Mouse (Mus musculus): Measurements from ENCODE around the gene Gas2l2.

Gene Gas2l2

DNA sequence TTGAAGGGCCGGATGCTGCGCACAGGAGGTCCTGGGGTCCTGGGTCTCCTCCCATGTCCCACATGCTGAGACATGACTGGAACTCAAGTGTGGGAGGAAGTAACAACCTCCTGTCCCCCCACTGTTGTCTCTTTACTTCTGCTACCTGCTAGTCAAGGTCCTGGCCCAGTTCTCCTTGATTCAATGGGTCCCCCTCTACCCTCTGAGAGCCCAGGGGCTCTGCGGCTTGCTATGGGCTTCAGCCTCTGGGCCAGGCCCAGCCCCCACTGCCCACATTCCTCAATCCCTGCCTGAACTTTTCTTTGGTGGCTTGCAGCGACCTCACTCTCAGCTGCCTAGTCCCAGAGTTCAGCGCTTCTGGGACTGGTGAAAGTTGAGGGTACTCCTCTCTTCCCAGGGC, at the start of gene Gas2l2:
TSS of gene Gas2l2 (minus strand) at position 101 of the 400 bp plus-strand sequence.
- DNase-seq = no peak

DNA sequence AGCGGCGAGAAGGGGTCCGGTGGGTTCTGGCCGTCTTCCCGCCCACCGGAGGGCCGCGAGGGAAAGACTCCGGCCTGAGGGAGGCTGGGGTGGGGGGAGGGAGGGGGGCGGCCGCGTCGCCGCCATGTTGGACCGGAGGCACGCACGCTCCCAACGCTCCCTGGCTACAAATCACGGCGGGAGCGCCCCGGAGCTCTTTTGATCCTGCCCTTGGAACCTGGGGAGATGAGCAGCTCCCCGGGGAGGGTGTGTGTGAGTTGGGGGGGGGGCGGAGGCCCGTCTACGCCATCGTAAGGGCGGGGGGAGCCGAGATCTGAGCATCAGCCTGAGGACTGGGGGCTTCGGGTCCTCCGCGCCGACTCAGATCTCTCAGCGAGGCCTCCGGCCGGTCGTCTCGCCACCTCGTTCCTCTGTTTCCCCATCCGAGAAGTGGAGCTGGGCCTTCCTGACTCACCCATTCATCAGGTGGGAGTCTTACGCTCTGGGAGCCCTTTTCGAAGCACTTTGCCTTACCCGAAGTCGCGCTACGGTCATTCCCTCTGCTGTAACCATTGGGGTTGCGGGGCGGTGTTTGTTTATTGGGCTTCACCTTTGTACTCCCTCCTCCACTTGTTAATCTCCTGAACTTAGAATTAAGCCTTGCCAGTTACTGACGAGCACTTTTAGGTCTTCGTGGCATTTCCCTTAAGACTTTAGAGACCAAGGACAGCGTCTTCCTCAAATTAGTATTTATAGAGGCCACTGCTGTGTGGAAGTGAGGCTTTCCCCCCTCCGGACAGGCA, 44.2 kb upstream of the Gas2l2 start:
- DNase-seq = no peak

DNA sequence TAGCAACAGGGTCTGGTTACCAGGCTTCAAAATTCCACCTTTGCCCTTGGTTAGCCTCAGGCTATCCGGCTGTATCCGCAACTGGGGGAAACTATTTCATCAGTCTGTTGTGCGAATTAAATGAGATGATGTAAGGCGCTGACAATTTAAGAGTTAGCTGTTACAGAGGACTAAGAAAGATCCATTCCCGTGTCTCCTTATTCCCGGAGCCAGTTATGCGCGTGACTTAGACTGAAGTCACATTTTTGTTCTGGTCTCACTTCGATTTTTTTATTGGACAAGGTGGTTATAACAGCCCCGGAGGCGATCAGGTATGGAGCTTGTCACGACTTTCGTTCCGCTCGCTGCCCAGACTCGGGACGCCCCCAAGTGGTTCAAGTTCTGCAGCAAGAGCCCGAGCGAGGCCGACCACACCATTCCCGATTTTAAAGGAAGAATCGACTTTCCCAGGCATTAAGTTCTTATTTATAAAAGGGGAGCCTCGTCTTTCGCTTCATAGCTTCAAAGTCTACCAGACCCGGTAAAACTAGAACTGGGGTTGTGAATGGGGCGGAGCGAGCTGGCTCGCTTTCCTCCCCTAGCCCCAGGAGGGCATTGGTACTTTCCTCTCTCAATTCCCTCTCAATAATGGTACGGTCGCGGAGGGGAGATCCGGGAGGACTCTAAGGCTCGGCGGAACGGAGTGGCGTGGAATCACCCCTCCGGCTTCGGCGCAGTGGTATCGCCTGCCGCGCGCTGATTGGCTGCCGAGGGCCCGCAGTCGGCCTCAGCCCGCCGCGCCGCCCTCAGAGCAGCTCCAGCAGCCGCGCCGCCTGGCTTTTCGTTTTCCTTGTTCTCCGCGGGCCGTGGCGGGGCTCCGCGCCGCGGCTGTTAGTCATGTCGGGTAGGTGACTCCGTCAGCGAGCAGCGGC, 43.3 kb upstream of the Gas2l2 start, which contains the start of gene Taf15:
TSS of gene Taf15 (plus strand) at position 763 of the 911 bp plus-strand sequence.
- peak; percentile 99 for DNase-seq

DNA sequence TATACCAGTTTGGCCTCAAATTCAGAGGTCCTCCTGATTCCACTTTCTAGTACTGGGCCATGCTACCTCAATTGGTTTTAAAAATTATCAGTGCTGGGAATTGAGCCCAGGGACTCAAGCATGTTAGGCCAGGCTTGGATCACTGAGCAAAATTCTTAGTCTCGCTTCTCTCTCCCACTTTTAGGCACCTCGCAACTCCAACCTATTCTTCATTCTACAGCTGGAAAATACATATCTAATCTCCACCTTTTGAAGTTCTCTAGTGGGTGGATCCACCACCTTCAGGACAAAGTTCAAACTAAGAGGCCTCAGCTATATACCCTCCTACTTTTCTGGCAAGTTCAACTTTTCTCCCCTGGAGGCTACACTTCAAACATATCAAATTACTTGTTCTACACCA, 42.5 kb upstream of the Gas2l2 start:
- DNase-seq = no peak

DNA sequence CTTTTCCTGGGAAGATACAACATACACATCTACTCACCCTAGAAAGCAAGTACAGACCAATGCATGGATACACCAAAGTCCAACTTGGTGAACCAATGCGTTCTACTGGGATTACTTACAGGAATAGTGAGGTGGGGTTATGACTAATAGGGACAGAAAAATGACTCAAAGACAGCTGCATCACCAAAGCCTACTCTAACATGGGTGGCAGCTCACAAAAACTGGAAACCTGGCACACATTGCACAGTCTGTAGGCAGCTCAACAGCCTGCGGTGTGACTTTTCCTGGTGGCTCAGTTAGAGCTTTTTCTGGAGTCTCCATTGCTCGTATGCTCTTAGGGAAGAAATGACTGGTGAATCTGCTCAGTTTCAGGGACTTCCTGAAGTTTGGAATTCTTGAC, 39.5 kb upstream of the Gas2l2 start:
- no peak for DNase-seq

DNA sequence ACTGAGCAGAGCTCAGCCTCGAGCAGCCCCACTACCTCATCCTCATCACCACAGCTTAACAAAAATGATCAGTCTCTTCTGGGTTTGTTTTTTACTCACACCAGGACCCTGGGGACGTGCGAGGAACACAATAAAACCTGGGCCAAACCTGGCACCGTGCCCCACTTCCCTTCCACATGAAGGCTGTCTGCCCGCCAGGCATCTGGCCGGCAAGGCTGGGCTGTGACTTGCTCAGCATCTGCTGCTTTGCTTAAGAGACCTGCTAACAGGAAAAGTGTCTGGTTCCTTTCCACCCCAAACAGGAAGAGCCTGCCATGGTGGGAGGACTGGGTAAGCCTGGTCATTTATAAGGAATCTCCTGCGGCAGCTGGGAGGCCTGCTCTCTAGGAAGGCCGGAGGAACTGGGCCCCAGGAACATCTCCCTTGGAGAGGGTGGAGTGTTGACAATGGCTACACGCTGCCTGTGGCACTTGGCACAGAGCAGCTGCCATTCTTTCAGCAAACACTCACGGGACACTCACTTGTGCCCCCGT, 37.9 kb upstream of the Gas2l2 start:
- DNase-seq = peak; percentile 25 to 44

DNA sequence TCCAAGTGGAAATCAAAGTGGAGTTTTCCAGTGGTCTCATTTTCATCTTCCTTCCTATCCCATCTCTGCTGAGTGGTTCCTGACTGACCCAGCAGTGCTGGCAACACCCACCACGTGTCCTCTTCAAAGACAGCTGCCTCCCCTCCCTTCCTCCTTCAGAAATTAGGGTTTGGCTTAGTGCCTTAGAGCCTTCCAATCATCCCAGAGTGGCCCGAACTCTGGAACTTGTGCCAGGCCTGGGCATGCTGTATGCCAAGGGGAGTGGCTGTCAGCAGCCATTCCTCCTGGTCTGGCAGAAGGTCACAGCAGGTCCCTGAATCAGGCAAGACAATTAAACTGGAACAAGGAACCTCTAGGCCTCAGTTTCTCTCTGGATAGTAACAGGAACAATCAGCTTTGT, 36.7 kb upstream of the Gas2l2 start:
- DNase-seq = peak; percentile 78 to 89

DNA sequence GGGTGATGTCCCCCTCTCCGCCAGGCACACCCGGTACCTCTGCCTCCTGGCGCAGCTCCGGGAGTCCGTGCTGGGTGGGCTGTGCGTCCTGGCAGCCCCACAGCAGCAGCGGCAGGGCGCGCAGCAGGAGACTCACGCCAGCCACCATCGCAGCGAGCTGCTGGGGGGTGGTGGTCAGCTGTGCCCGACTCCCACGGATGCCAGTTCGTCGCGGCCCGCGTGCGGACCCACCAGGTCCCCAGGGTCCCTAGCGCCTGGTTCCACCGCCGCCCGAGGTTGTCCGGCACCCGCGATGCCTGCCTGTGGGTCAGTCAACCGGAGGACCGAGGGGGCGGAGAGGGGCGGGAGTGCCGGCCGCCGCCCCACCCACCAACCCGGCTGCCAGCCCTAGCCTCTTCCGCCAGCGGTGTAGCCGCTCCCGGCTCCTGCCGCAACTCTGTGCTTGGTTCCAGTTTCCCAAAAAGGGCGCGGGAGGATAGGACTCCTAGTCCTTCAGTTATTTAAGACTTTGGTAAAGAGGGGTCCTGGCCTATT, 33.5 kb upstream of the Gas2l2 start, which contains the start of gene Mmp28:
TSS of gene Mmp28 (minus strand) at position 361 of the 534 bp plus-strand sequence.
- DNase-seq = peak; percentile 34 to 56

DNA sequence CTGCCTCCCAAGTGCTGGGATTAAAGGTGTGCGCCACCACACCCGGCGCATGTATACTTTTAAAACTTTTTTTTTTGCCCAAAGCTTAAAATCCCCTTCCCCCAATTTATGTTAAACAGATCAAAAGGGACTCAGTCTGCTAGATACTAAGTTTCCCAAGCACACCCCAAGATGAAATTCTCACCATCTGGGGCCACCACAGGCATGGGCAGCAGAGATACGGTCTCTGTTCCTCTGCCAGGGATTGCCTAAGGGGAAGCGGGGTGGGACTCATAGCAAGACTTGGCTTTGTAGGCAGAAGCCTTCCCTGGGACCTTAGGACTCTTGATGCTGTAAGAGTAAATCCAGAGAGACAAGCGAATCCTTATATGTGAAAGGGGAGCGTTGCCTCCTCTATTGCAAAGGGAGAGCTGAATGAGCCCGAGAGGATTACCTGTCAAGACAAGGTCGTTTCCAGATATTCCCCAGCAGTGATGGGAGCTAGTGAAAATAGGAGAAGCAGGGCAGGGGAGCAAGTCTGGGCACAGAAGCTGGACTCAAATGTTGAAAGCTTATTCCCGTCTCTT, 32.3 kb upstream of the Gas2l2 start:
- DNase-seq = no peak

DNA sequence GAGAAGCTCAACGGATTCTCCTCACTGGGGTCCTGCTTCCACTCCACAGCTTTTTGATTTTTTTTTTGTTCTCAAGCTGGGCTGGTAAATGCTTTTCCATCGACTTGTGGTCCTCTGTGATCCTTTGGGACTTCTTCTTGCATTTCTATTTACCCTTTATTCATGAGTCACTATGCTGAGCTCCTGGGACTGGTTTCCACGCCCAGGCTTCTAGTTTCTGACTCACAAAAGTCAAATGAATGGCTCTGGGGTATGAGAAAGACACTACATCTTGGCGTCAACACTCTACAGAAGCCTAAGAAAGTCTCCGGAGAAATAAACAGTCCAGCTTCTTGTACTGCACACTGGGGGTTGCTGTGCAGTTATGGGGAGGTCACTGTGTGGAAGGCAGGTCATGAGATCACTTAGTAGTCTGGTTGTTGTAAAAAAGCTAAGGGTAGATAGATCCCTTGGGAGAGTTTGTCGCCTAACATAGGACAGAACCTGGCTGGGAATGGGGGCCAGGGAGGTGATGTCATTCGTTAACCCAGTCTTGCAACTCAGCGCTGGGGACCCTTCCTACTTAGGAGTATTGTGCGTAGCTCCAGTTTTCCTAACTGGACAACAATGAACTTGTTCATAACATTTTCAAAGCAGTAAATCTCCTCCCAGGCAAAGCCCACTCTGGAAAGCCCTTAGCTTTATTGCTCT, 28.8 kb upstream of the Gas2l2 start:
- DNase-seq = no peak

DNA sequence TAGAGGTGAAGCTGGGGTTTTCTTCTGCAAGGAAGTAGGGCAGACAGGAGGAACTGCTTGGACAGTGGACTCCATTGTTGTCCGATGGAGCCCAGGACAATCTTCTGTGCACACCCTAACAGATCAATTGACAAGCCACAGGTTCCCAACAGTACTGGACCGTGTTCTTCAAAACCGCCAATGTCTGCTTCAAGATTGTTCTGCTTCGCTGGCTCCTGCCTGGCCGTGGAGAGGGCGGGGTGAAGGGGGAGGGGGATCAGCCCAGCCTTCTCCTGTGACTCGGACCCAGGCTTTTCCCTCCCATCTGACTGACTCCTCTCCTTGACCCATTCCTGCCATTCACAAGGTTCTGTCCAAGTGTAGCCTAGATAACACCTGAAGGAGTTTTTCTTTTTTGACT, 28.0 kb upstream of the Gas2l2 start:
- no peak for DNase-seq

DNA sequence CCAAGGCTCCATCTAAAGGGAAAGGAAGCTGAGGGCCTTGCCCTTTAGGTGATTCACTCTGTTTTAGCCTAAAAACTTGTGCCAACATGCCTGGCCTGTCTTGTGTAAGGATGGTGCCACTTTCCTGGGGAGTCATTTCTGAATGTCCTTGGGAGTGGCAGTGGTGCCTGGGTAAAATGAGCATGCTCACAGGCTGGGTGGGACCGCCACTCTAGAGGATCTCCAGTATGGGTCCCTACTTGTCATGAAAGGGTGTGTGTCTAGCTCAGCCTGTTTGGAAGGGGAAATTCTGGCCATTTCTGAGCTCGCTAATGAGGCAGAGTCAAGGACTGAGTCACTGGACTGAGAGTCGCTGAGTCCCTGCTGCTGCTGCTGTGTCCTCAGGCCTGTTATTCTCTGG, 26.4 kb upstream of the Gas2l2 start:
- DNase-seq = no peak

DNA sequence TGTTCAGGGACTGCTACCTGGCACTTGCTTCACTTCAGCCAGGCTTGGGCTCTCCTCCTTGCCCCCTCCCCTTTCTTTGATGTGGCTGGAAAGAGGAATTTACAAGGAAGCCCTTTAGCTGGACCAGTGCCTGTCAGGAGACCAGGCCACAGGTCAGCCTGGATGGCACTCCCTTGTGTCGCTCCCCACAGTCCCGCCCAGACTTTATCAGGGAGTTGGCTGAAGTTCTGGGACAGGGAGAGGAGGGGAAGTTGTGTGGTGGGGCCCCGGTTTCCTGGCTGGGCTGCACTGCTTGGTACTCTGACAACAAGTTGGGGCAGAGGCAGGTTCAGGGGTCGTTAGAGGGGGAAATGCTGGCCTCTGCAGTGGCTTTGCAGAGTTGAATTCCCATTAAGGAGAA, 25.3 kb upstream of the Gas2l2 start:
- no peak for DNase-seq

DNA sequence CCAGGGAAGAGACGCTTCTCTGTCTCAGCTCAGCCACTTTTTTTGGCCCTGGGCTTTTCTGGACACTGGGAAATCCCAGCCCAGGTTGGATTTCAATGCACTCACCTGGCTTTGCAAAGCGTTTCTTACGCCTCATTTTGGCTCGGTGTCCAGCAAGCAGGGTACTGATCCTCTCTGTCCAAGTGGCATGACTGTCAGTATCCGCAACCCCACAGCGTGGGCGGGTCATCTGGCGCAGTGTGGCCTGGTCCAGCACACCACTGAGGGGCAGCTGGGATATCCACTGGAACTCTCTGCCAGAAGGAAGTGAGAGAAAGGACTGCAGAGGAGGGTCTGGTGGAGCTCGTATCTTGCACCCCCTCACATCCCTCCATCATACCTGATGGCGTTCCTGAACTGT, 22.0 kb upstream of the Gas2l2 start:
- no peak for DNase-seq

DNA sequence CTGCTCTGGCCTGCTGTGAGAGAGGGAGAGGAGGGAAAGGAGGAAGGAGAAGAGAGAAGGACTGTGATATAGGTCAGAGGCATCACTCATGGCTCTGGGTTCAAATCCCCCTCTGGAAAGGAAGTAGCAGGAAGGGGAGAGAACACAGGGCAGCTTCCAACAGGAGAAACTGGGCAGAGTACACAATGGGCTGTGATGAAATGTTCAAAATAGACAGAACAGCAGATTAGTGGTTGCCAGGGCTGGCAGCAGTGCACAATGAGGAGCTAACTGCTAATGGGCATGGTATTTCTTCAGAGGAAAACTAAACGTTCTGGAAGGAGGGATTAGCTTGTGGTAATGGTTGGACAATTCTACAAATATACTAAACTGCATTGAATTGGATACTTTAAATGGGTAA, 21.3 kb upstream of the Gas2l2 start:
- no peak for DNase-seq

DNA sequence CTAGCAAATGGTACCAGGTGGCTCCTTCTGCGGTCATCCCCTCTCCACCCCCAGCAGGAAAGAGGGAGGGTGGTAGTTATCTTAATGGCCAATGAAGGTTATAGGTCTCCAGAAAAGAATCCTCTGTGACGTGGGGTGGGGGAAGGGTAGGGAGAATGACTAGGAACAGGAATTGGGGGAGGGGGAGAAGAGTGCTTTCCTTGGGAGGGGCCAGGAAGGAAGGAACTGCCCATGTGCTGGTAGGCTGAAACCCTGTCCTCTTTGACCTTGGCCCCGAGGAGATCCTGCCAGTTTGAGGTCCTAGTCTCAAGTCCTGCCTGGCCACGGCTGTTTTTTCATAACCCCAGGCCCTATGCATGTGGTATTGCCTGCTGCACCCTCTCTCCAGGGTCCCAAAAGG, 20.0 kb upstream of the Gas2l2 start:
- no peak for DNase-seq

DNA sequence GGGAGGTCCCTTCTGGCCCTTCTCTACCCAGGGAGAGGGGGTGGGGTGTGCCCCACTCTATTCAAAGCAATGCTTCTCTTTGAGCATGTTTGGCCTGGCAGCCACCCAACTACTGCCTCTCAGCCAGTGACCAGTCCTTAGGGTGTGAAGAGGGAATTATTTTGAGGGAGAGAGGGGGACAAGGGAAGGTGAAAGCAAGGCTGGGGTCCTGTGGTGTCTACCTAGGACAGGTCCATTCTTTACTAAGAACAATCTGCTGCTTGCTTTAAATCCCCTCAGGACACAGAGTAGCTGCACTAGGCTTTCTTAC, 19.6 kb upstream of the Gas2l2 start:
- DNase-seq = no peak

DNA sequence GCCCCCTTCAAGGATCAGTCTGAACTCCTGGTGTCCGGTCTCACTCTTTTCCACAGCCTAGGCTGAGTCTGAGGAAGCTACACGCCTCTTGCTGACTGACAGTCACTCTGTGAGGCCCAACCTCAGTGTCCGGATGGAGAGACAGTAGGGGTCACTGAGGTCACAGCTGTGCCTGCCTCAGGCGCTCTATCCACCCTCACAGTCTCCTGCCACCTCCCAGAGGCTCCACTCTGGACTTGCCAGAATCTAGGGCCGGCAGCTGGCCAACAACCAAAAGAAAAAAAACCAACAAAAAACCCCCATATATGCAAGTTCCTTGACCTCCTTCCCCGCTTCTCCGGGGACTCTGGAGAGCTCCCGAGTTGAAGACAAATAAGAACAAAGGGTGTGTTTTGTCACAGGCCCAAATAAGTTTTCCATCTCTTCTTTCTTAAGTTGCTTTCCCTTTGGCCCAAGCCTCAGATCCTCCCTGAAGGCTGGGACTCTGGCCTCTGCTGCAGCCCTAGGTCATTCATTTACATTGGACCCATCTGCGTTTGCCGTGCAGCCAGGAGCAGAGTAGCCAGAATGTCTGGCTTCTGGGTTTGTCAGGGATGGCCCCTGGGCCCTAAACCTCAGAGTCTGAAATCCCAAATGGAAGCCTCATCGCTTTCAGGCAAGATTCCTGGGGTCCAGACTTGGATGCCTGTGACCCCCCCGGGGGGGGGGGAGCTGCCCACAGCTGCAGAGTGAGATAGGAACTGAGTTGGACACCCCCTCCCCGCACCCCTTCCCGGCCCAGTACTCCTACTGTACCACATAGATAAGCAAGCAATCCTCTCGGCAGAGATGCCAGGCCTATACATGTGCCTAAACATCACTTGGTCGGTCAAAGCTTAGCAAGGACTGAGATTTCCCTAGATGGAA, 19.0 kb upstream of the Gas2l2 start:
- DNase-seq = no peak

DNA sequence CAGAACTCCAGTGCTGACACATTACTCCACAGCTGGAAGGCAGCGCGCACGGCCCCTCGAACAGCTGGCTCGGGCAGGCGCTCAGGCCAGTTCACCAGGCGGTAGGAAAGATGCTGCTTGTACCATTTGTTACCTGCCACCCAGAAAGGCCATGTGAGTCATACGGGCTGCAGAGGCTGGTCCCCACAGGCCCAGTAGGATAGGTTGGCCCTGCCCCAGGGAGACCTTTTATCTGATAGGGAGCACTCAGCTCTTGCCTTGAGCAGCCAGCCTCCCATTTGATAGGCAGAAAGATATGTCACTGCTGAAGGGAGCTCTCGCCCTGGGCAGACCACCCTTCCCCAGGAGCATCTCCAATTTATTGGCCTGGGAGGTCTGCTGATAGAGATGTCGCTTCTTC, 18.4 kb upstream of the Gas2l2 start:
- DNase-seq = no peak

DNA sequence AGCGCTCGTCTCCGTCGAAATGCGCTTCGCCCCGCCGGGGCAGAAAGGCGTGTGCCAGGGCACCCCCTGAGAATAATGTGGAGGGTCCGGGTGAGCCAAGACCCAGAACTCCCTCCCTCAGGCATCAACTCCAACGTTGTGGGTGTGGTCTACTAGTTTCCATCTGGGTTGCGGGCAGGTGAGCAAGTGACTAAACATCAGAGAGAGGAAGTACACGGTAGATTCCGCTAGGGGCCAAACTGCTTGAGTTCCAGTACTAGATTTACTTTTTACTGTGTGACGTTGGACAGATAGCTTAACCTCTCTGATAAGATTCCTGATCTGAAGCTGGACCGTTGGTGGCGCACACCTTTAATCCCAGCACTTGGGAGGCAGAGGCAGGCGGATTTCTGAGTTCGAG, 15.7 kb upstream of the Gas2l2 start:
- no peak for DNase-seq

DNA sequence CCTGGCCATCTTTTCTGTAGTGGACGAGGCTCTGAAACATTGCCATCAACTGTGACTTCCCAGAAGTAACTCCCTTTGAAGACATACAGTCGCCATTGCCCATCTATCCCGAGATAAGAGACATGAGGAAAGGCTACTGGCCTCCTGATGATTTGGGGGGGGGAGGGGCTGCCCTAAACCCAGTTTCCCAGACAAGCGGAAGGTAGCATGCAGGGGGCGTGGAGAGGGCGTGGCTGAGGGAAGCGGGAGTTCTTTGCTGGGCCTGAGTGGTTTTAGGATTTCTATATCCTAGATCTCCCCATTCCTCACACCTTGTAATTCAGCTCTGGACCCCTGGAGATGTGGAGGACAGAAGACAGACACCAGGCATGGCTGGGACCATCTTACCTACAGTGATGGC, 14.6 kb upstream of the Gas2l2 start:
- DNase-seq = no peak
